Mouse (Mus musculus): ENCODE data around the gene Actn4. TPM values are rescaled to one million over a fixed set of nuclear protein-coding genes. Genes with fewer than 3 reads are reported as not detected.

The Actn4 gene
- polyA plus RNA-seq, 1 experiment: 173 TPM

DNA sequence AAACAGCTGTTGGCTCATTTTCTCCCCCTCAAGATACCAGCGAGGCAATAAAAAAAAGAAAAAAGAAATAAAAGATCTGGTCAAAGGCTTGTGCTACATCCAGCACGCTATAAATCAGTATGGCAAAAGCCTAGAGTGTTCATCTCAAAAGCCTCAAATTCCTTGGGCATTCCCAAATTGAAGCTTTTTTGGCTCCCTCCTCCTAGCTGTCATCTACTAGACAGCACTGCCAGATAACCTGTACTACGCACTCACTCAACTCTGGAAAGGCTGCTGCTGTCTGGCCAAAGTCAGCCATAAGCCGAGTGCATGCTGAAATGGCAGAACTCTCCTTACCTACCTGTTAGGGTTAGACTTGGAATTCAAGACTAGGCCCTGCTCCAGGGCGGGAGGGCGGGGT, 4.9 kb downstream of the Actn4 start:
- no peak for DNase-seq (ENCODE audit: low read depth)
- no peak for TF ChIP-seq CTCF (IDR thresholded peaks at IDR 0.05; ENCODE audit: borderline replicate concordance, extremely low read depth, insufficient read depth, insufficient read length)
- no peak for TF ChIP-seq POLR2A (IDR thresholded peaks at IDR 0.05; ENCODE audit: borderline replicate concordance, extremely low read depth, insufficient read depth, insufficient read length, poor library complexity, severe bottlenecking)

DNA sequence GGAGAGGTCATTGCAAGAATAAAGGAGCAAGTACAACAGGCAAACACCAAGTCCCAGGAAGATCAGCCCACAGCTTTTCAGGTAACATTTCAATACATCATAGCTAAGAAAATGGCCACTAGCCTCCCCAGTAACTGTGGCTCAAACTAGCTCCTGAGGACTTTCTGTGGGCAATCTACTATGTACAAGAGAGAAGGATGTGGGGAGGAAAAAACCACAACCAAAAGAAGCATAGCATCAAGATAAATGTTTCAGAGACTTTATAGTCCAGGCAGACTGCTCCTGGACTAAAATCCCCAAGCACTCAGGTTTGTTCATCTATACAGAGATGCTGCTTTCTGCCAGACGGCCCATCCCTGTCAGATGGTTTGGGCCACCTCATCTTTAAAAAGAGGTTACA, 5.9 kb downstream of the Actn4 start:
- TF ChIP-seq CTCF (IDR thresholded peaks at IDR 0.05; ENCODE audit: borderline replicate concordance, extremely low read depth, insufficient read depth, insufficient read length) (no peak), POLR2A (IDR thresholded peaks at IDR 0.05; ENCODE audit: borderline replicate concordance, extremely low read depth, insufficient read depth, insufficient read length, poor library complexity, severe bottlenecking) (no peak)
- DNase-seq (ENCODE audit: low read depth): no peak

DNA sequence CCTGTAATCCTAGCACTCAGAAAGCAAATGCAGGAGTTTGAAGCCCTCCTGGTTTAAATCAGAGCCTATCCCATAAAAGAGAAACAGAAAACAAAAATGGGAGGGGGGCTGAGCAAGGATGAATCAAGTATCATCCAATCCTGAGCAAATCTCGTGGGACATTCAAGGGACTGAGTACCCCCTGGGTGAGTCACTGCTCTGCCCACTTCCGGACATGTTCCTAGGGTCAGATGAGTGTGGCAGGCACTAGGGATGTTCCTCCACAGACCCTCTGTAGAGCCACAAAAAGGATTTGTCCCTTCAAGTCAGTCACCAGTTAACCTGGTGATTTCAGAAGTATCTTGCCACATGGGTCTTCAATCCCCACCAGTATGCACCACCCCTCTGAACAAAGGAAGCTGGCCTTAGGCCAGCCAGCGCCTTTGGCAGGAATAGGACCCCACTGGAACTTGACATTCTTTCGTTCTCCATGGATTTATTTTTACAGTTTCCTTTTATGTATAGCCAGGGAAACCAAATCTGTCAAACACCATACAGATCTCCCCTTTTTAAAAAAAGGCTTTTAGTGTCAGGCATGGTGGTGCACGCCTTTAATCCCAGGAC, 6.7 kb downstream of the Actn4 start:
- peak; percentile 75 for DNase-seq (ENCODE audit: low read depth)
- no peak for TF ChIP-seq CTCF (IDR thresholded peaks at IDR 0.05; ENCODE audit: borderline replicate concordance, extremely low read depth, insufficient read depth, insufficient read length)
- no peak for TF ChIP-seq POLR2A (IDR thresholded peaks at IDR 0.05; ENCODE audit: borderline replicate concordance, extremely low read depth, insufficient read depth, insufficient read length, poor library complexity, severe bottlenecking)

DNA sequence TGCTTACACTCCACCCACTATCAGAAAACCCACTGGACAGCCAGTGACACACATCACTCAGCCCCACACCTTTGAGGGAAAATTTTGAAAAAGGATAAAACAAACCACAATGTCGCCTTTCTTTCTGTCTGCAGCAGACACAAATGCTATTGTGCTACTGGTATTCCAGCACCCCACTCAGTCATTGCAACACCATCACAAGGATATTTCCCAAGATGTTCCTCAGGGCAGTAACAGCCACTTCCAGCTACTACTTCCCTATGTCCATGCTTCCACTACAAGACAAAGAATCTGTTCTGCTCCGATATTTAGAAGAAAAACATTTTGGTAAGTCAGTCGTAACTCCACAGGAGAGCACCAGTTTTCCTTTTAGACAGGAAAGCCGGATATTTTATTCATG, 7.4 kb downstream of the Actn4 start:
- DNase-seq (ENCODE audit: low read depth): no peak
- TF ChIP-seq POLR2A (IDR thresholded peaks at IDR 0.05; ENCODE audit: borderline replicate concordance, extremely low read depth, insufficient read depth, insufficient read length, poor library complexity, severe bottlenecking) (no peak), CTCF (IDR thresholded peaks at IDR 0.05; ENCODE audit: borderline replicate concordance, extremely low read depth, insufficient read depth, insufficient read length) (no peak)

DNA sequence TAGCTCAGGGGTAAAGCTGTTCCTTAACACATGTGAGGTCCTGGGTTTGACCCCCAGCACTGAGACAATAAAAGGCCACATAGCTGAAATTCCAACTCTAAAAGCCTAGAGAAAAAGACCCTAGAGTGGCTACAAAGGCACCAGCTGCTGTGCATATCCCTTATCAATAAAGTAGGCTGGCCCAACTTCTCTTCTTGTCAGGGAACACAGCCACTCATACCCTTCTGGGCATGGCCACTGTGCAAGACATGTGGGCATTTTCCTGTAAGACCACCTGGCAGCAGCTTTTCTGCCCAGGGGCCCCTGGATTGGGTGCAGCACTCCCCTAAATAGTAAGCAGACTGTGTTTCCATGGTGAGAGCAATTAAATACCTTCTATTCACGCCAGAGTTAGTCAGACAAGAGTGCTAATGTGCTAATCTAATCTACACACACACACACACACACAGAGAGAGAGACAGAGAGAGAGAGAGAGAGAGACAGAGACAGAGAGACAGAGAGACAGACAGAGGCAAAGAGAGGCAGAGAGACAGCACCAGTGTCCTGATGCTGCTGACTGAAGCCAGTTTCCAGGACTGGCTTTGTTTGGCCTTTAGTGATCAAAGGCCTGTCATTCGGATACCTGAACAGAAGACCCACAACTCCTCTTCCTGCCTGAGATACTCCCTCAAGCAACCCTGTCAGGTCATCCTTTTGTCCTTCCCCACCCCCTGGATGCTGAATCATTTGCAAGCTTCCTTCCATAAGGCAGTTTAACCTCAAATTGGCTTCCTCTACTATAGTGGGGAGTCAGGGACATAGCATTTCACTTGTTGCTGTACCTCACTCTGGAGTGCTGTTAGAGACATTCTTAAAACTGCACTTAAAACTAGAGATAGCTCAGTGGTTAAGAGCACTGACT, 8.4 kb downstream of the Actn4 start:
- TF ChIP-seq POLR2A (IDR thresholded peaks at IDR 0.05; ENCODE audit: borderline replicate concordance, extremely low read depth, insufficient read depth, insufficient read length, poor library complexity, severe bottlenecking) (no peak), CTCF (IDR thresholded peaks at IDR 0.05; ENCODE audit: borderline replicate concordance, extremely low read depth, insufficient read depth, insufficient read length) (no peak)
- DNase-seq (ENCODE audit: low read depth): peak; percentile 92

DNA sequence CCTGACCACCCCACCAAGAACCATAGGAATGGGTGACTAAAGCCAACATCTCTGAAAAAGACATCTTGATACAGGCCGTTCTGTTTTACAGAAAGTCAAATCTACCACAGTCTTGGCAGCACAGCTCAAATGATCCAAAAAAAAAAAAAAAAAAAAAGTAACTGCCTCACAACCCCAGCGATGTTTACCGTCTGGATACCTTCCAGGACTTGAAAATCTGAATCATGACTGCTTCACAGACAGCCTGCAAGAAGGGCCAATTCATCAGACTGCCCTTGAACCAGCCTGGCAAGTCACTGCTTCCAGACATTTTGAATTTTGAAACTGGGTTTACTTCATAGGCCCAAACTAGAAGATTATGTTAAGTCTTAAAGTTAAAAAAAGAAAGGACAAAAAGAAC, 9.4 kb downstream of the Actn4 start:
- no peak for TF ChIP-seq CTCF (IDR thresholded peaks at IDR 0.05; ENCODE audit: borderline replicate concordance, extremely low read depth, insufficient read depth, insufficient read length)
- TF ChIP-seq POLR2A (IDR thresholded peaks at IDR 0.05; ENCODE audit: borderline replicate concordance, extremely low read depth, insufficient read depth, insufficient read length, poor library complexity, severe bottlenecking): no peak
- peak; percentile 80 for DNase-seq (ENCODE audit: low read depth)

DNA sequence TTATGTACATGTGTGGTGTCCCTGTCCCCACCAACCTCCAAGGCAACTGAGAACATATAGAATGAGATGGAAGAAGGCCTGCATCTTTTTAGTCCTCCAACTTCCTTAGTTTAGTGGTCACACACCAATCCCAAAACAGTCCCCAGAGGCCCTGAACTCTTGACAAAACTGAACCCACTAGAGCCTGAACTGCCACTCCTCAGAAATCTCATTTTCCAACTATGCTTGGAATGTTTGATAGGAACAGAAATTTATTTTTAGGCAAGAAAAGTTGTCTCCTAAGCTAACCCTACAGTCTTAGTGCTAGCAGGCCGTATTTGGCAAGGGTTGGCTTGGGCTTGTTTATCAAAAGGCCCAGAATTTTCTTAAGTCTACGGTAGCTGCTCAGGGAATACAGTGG, 10.4 kb downstream of the Actn4 start:
- no peak for DNase-seq (ENCODE audit: low read depth)

DNA sequence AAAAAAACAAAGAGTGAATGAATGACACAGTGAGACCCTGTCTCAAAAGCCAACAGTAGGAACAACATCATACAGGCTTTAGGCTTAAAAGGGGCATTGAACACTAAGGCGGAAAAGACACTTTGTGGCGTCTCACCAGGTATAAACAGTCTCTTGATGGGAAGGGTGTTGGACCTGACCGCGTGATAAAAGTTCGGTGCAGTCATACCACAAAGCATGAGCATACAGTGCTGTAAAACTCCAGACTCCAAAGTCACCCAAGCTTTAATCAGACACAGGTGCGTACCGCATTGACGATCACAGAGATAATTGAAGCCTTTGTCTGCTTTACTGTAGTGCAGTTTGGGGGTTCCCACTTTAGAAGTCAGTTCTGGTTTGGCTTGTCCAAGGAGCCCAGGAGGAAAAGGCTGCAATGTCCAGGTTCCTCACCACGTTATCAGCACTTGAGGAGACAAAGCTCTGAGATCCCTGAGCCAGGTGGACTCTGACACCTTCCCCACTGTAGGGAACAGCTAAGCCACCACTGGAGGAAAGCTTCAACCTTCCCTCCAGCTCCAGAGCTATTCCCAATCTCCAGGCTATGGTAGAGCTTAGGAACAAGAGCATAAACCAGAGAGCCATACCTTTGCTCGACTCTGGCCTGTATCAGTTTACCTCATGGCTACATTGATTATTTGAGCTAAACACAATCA, 11.6 kb downstream of the Actn4 start:
- TF ChIP-seq POLR2A (IDR thresholded peaks at IDR 0.05; ENCODE audit: borderline replicate concordance, extremely low read depth, insufficient read depth, insufficient read length, poor library complexity, severe bottlenecking) (no peak), CTCF (IDR thresholded peaks at IDR 0.05; ENCODE audit: borderline replicate concordance, extremely low read depth, insufficient read depth, insufficient read length) (no peak)
- no peak for DNase-seq (ENCODE audit: low read depth)

More for the DNA sequence above, 10.4 kb downstream of the Actn4 start:
- no peak for TF ChIP-seq CTCF (IDR thresholded peaks at IDR 0.05; ENCODE audit: borderline replicate concordance, extremely low read depth, insufficient read depth, insufficient read length)

DNA sequence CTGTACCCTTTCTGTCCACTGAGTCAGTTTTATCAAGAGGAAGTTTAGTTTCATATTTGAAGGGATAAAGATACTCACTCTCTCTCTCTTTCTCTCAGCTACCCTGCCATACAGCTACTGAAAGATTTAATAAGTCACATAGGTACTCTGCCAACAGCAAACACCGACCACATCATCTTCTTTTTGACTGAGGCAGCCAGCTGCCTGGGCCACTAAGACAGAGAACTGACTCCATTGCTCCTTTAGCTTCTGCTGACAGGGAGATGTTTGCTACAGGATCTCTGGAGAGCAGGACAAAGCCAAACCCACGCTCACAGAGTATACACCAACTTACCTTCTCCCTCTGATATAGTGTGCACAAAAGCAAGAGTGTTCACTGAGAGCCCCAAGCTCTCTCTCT, 12.8 kb downstream of the Actn4 start:
- DNase-seq (ENCODE audit: low read depth): no peak
- TF ChIP-seq POLR2A (IDR thresholded peaks at IDR 0.05; ENCODE audit: borderline replicate concordance, extremely low read depth, insufficient read depth, insufficient read length, poor library complexity, severe bottlenecking) (no peak), CTCF (IDR thresholded peaks at IDR 0.05; ENCODE audit: borderline replicate concordance, extremely low read depth, insufficient read depth, insufficient read length) (no peak)

DNA sequence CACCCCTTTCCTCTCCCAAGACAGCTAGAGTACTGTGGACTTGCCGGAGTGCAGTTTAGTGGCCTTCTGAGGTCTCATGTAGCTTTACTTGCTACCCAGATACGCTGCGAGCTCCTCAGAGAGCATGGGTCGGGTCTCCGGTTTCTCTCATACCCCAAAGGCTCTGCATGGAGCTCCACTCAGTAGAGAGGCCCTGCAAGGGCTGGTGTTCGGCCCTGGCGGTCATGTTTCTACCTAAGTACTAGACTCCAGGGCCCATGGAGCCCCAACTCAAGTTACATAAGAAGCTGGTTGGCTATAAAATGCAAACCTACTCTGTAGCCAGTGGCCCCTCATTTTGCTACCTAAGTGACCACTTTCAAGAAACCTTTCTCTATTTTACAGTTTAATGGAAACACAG, 13.4 kb downstream of the Actn4 start:
- DNase-seq (ENCODE audit: low read depth): no peak
- TF ChIP-seq POLR2A (IDR thresholded peaks at IDR 0.05; ENCODE audit: borderline replicate concordance, extremely low read depth, insufficient read depth, insufficient read length, poor library complexity, severe bottlenecking) (no peak), CTCF (IDR thresholded peaks at IDR 0.05; ENCODE audit: borderline replicate concordance, extremely low read depth, insufficient read depth, insufficient read length) (no peak)

DNA sequence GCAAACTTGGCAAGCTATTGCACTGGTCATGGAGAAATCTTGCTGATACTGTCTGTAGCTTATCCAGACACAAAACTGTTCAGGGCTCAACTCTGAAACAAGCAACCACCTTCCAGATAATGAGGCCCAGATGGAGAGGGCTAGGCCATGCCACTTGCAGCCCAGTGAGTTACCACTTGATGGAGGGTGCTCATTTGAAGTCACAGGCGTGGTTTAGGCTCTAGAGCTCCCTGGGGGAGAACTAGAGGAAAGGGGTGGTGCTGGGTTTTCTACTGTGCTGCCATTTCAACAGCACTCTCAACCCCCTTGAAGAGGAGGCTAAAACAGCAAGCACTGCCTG, 15.9 kb downstream of the Actn4 start:
- TF ChIP-seq POLR2A (IDR thresholded peaks at IDR 0.05; ENCODE audit: borderline replicate concordance, extremely low read depth, insufficient read depth, insufficient read length, poor library complexity, severe bottlenecking): no peak
- TF ChIP-seq CTCF (IDR thresholded peaks at IDR 0.05; ENCODE audit: borderline replicate concordance, extremely low read depth, insufficient read depth, insufficient read length): no peak
- DNase-seq (ENCODE audit: low read depth): no peak
